Mouse (Mus musculus): ENCODE data around the gene Kmo.

DNA sequence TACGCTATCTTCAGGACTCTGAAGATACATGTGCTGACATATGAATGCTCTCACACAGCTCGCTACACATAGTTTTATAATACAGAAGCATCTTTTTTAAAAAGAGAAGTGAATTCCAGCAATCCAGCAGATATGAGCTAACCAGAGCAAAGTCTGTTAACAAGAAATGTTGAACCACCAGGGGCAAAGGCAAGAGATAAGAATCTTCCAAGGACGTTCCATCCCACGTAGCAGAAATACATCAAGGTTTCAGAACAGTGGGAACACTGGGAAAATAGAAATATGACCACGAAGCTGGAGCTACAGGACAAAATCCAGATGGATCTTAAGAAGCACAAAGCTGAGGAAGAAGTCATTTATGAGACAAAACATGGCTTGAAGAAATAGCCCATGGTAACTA is 10.2 kb downstream of the Kmo start:
- TF ChIP-seq POLR2A (IDR thresholded peaks at IDR 0.05; ENCODE audit: control insufficient read depth, low read depth, low read length): no peak
- TF ChIP-seq CTCF (IDR thresholded peaks at IDR 0.05; ENCODE audit: control insufficient read depth, insufficient read depth, insufficient replicate concordance, low read depth, low read length): no peak
